Mouse (Mus musculus) cerebellum, adult 9-11 months (tissue): Measurements from ENCODE around the gene Eif2b3.
A peak's percentile ranks its signal among the peaks of the same experiment; 100 is the strongest.

Experiments used
- DNase-seq: peaks from one replicate; pipeline ENCODE4 v3.0.0; 2022

Gene Eif2b3

DNA sequence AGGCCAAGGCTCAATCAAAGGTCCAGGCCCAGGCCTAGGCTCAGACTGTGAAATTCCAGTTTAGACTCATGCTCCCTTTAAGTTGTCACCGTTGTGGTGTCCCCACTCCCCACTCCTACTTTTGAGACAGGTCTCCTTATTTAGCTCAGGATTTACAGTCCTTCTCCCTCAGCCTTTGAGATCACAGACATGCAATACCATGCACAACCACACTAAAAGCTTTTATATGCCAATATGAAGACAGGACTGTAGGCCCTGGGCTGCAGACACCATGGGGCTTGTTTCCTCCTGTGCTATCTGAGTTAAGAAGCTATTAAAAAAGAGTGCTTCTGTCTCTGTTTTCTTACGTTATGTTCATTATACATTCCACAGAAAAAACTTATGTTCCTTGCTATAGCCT is 1.5 kb upstream of the Eif2b3 start:
- DNase-seq = no peak

DNA sequence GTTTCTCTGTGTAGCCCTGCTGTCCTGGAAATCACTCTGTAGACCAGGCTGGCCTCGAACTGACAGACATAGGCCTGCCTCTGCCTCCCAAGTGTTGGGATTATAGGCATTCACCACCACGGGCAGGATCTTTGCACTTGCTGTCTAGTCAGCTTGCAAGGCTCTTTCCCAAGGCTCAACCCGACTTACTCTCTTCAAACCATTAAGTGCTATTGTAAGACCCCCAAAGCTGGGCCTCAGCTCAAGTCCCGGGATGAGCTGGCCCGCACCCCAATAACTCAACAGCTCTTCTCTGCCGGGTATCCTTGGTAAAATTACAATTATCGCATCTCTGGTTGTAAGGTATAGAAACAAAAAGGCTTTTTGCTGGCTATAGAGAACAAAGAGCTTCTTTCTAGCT is 875 bp upstream of the Eif2b3 start:
- no peak for DNase-seq

DNA sequence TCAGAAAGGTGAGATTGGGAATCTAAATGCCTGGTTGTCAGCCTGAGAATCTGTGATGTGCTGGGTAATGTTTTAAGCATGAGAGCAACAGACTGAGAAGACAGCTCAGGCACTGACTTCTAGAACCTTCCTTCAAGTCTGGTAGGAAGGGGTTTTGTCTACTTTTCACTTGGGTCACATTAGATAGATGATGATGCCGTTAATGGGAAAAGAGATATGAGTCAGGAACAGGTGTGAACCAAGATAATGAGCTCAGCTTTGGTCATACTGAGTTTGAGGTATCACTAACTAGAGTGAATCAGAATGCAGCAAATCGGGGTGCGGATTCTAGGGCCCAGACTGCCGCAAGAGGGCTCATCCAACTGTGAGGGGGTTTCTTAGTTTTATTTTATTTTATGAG is 4.3 kb downstream of the Eif2b3 start:
- DNase-seq = no peak

- DNase-seq = no peak
Measured at GRCm38 (mm10) chr4:117031105-117031504, 11.9 kb downstream of the Eif2b3 start.

DNA sequence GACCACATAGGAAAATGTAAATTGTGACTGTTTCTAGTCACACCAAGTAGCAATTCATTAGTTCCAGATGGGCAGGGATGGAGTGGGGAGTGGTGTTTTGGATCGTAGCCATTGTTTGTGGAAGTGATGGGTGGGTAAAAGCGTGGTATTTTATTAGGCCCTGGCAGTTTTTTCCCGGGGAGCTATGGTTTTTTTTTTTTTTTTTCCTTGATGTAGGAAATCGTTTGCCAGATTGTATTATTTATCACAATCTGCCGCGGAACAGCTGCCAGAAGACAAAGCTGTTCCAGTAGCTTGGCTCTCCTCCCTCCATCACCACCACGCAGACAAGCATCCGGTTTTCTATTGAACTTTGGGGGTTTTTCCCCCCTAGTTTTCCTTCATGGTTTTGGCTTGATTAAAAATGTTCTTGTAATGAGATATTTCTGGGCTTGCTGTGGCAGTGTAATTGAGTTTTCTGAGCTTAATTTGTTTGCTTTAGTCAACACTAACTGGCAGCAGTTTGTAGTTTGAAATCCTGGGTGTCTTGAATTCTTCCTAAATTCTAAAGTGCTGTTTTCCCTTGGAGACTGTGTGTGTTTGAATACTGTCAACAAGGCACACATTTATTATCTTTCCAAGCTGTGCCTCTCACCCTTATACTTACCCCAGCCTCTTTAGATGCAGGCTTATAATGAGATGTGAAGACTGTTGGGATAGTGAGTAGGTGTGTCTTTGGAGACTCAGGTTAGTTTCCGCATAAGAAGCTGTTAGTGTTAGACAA is 20.9 kb downstream of the Eif2b3 start:
- DNase-seq = peak; percentile 42

DNA sequence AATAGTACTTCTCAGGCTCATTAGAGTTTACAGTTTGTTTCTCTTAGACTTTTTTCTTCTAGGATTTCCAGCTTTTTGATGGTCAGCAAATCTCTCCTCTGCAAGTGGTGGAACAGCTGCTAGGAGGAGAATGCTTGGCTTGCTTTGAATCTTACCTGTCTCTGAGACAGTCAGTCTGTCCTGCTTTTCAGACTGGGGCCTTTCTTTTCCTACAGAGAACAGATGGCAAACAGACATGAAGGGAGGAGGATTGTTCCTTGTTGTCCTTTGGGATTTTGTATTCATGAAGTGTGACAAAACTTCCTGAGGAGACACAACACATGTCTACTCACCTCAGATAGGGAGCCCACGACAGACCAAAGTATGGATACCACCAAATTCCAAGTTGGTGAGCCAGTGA is 21.6 kb downstream of the Eif2b3 start:
- DNase-seq = no peak

- peak; percentile 45 for DNase-seq
Measured at GRCm38 (mm10) chr4:117041283-117041721, 22.1 kb downstream of the Eif2b3 start.

GRCm38 (mm10) chr4:117048836-117049235 is 29.6 kb downstream of the Eif2b3 start:
- DNase-seq = no peak

- no peak for DNase-seq
Measured at GRCm38 (mm10) chr4:117049485-117049884, 30.3 kb downstream of the Eif2b3 start.

DNA sequence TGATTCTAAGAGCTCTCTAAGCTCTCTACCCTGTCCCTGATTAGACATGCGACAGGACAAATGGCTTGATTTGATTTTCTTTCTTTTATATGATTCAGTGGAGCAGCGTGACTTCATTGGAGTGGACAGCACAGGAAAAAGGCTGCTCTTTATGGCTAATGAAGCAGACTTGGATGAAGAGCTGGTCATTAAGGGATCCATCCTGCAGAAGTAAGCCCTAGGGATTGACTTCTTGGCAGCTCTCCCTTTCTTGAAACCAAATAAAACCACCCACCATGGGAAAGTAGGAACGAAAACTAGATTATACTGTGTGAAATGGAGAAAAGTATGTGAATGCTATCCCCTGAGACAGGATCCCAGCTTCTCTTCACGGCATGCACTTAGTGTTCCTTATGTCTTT is 33.4 kb downstream of the Eif2b3 start:
- no peak for DNase-seq

GRCm38 (mm10) chr4:117053956-117054355 is 34.8 kb downstream of the Eif2b3 start:
- no peak for DNase-seq

DNA sequence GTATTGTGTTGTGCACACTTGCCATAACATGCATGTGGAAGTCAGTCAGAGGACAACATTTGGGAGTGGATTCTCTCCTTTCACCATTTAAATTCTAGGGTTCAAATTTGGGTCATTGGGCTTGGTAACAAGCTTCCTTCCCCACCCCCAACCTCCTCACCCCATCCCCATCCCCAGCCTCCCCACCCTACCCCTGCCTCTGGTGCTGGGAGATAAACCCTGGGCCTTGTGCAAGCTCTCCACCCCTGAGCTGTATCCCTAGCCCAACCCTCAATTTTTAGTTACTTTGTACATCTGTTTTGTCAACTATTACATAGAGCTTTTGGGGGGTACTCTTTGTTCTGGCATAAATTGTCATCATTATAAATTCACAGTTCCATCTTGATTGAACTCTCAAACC is 36.9 kb downstream of the Eif2b3 start:
- DNase-seq = no peak

DNA sequence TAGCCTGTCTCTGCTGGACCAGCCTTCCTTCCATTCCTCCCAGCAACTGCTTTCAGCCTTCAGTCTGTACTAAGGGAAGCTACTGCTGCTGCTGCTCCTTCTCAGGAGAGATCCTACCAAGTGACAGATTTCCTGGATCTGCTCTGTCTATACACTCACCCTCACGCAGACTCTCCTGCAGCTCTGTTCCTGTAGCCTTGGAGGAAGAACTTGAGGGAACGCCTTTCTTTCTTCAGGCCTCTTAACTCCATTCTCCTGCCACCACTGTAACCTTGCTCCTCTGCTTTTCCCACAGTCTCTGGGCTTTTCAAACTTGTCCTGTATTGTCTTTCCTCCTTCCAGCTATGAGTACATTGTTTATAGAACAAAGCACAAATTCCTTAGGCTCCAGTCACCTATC is 37.3 kb downstream of the Eif2b3 start:
- no peak for DNase-seq

DNA sequence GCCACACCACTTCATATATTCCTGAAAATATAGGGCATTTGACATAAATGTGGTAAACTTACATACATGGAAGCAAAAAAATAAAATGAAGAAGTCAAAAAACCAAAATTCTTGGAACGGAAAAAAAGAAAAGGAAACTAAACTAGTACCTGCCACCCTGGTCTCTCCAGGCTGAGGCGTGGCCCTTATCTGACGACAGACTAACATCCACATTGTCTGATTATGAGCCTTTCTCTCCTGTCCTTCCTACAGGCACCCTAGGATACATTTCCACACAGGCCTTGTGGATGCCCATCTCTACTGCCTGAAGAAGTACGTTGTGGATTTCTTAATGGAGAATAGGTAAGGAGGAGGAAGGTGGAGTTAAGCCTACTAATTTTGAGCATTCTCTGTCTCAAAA is 39.3 kb downstream of the Eif2b3 start:
- no peak for DNase-seq

DNA sequence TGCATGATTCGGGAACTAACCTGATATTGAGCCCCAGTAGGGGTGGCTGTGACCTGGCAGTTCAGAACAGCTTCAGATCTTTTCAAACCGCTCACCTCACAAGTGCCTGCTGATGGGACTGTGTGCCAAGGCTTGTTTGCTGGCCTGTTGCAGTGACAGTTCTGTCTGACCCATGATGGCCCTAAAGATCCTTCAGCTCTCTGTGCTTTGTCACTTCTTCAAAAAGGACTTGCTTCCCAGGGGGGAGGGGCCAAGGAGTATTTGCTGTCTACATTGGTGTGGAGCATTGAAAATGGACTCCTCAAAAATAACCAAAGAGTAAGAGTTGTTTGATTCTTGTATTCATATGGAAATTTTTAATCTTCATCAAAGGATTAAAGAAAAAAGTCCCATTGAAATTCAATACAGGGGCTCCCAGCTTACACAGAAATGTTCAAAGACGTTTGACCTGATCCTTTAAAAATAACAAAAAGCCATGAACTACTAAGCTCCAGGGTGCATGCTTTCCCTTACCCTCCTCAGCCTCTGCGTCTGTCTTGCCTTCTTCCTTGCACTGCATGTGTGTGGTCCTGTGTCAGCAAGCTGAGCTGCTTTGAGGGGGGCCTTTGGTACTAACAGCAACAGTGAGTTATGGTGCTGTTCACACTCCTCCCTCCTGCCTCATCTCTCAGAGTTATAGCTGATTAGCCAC is 43.6 kb downstream of the Eif2b3 start:
- DNase-seq = no peak

DNA sequence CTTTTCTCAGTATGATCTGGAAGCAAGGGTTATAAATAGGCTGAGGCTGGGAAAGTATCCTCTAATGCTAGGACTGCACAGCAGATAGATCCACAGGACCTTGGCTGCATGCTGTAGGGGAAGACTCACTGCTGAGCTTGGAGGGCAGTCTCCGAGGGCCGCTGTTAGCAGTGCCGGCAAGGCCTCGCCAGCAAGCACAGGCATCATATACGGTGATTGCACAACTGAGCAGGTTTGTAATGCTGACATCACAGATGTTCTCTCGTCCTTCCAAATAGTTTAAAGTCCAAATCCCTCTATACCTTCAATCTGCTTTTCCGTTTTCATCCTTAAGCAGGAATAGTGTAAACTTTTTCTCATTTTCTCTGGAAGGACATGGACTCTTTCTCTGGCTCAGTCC is 48.8 kb downstream of the Eif2b3 start:
- no peak for DNase-seq

- no peak for DNase-seq
Measured at GRCm38 (mm10) chr4:117069647-117070046, 50.4 kb downstream of the Eif2b3 start.

DNA sequence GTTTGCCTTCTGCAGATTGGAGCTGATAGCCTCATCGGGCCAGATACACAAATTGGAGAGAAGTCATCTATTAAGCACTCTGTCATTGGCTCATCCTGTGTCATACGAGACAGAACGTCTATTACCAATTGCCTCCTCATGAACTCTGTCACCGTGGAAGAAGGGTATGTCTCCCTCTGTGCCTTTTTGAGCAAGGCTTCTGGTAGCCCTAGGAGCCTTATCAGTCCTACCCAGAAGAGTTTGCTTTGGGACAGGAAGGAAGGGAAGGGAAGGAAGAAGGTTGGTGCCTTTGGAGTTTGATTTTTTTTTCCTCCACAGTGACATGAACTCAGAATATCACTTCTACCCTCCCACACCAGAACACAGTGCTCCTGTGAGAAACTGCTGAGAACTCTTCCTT is 51.4 kb downstream of the Eif2b3 start:
- DNase-seq = no peak

GRCm38 (mm10) chr4:117071183-117071582 is 52.0 kb downstream of the Eif2b3 start:
- no peak for DNase-seq

GRCm38 (mm10) chr4:117087948-117088640 is 68.9 kb downstream of the Eif2b3 start:
- no peak for DNase-seq

DNA sequence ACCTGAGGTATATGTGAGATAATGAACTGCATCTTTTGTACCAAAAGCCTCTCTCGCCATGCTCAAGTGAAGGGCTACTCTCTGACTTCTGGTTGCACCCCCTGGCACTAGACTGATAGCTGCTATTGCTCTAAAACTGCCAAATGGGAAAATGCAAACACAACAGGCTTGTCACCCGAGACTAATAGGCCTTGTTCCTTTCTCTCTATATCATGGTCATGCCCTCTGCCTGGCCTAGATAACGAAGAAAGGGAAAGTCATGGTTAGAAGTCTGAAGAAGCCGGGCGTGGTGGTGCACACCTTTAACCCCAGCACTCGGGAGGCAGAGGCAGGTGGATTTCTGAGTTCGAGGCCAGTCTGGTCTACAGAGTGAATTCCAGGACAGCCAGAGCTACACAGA is 71.4 kb downstream of the Eif2b3 start:
- no peak for DNase-seq

DNA sequence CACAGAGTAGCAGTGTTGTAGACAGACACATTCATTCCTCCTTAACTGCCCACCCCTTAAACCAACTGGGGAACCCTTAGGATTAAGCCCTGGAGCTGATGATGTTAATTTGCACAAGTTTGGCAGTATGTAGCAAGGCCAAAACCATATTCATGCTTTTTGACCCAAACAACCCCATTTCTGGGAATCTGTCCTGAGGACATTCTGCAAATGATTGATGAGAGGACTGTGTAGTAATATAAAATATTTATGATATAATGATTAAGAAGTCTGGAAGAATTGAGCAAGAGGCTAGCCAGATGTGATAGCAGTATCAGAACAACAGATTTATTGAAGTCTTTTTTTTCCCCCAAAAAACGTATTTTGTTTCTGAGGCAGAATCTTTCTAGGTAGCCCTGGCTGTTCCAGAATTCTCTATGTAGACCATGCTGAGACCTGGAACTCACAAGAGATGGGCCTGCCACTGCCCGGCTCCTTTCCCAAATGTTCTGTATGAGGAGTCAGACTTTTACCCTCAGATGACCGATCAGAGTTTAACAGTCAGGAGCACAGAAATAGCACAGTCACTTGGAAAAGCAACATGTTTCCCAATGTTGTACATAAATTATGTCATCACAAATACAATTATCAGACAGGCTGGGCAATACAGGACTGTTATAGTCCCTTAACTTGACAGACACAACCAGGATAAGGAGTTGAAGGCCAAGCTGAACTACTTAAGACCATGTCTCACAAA is 75.6 kb downstream of the Eif2b3 start:
- DNase-seq = no peak
